Mouse (Mus musculus): ENCODE results near the gene Hhex. TPM values are rescaled to one million over a fixed set of nuclear protein-coding genes. Genes with fewer than 3 reads are reported as not detected.

Hhex gene
- polyA plus RNA-seq, 1 experiment: 42.5 TPM

GRCm38 (mm10) chr19:37468841-37469566 lies 34.4 kb downstream of the Hhex start:
- Histone ChIP-seq H3K36me3 (replicated peaks; ENCODE audit: low read length) (no peaks in the 10 kb centered on the region), H3K27me3 (replicated peaks) (peaks cover 31% of the 10 kb centered on the region), H3K4me3 (replicated peaks) (no peak overlapping the region), H3K9me3 (0 out of 2 replicates have a peak, but pooled peaks cover 3% of the 10 kb centered on the region), H3K4me1 (peaks cover 6% of the 10 kb centered on the region)
- TF ChIP-seq GATA1 (IDR thresholded peaks at IDR 0.05; ENCODE audit: borderline replicate concordance, low read length) (no peak), FLI1 (IDR thresholded peaks at IDR 0.05; ENCODE audit: low read length) (no peak)

- no peak overlapping the region for H3K4me3 ChIP-seq (replicated peaks)
- H3K9me3 ChIP-seq: peaks cover 5% of the 10 kb centered on the region; the same call in 1 of the 2 replicates
- TF ChIP-seq GATA1 (IDR thresholded peaks at IDR 0.05; ENCODE audit: borderline replicate concordance, low read length): no peak
- no peaks in the 10 kb centered on the region for H3K36me3 ChIP-seq (replicated peaks; ENCODE audit: low read length)
- H3K4me1 ChIP-seq: peaks cover 6% of the 10 kb centered on the region
- H3K27me3 ChIP-seq (replicated peaks): peaks cover 11% of the 10 kb centered on the region
Measured at GRCm38 (mm10) chr19:37471680-37472079, 37.1 kb downstream of the Hhex start.

- H3K27me3 ChIP-seq (replicated peaks): peaks cover 7% of the 10 kb centered on the region
- peaks cover 5% of the 10 kb centered on the region; the same call in 1 of the 2 replicates for H3K9me3 ChIP-seq
- no peaks in the 10 kb centered on the region for H3K36me3 ChIP-seq (replicated peaks; ENCODE audit: low read length)
- TF ChIP-seq FLI1 (IDR thresholded peaks at IDR 0.05; ENCODE audit: low read length) (no peak), GATA1 (IDR thresholded peaks at IDR 0.05; ENCODE audit: borderline replicate concordance, low read length) (no peak)
- H3K4me1 ChIP-seq: peaks cover 6% of the 10 kb centered on the region
- H3K4me3 ChIP-seq (replicated peaks): no peak overlapping the region
Measured at GRCm38 (mm10) chr19:37472589-37472988, 38.0 kb downstream of the Hhex start.

GRCm38 (mm10) chr19:37481704-37482103 lies 47.1 kb downstream of the Hhex start:
- Histone ChIP-seq H3K36me3 (replicated peaks; ENCODE audit: low read length) (no peaks in the 10 kb centered on the region), H3K4me3 (replicated peaks) (no peak overlapping the region), H3K9me3 (peaks cover 27% of the 10 kb centered on the region), H3K4me1 (peaks cover 4% of the 10 kb centered on the region), H3K27me3 (replicated peaks) (peaks cover 42% of the 10 kb centered on the region)
- TF ChIP-seq FLI1 (IDR thresholded peaks at IDR 0.05; ENCODE audit: low read length) (no peak), GATA1 (IDR thresholded peaks at IDR 0.05; ENCODE audit: borderline replicate concordance, low read length) (no peak)

GRCm38 (mm10) chr19:37482556-37483187 lies 48.1 kb downstream of the Hhex start:
- H3K4me1 ChIP-seq: peaks cover 4% of the 10 kb centered on the region
- no peaks in the 10 kb centered on the region for H3K36me3 ChIP-seq (replicated peaks; ENCODE audit: low read length)
- peaks cover 27% of the 10 kb centered on the region for H3K9me3 ChIP-seq
- peaks cover 48% of the 10 kb centered on the region for H3K27me3 ChIP-seq (replicated peaks)
- no peak for TF ChIP-seq FLI1 (IDR thresholded peaks at IDR 0.05; ENCODE audit: low read length)
- H3K4me3 ChIP-seq (replicated peaks): no peak overlapping the region

GRCm38 (mm10) chr19:37484787-37485186 lies 50.2 kb downstream of the Hhex start:
- TF ChIP-seq FLI1 (IDR thresholded peaks at IDR 0.05; ENCODE audit: low read length): no peak

GRCm38 (mm10) chr19:37486801-37487200 lies 52.2 kb downstream of the Hhex start:
- H3K4me3 ChIP-seq (replicated peaks): no peak overlapping the region
- H3K27me3 ChIP-seq (replicated peaks): peaks cover 52% of the 10 kb centered on the region
- peaks cover 33% of the 10 kb centered on the region for H3K9me3 ChIP-seq
- H3K4me1 ChIP-seq: peaks cover 5% of the 10 kb centered on the region
- TF ChIP-seq FLI1 (IDR thresholded peaks at IDR 0.05; ENCODE audit: low read length) (no peak), GATA1 (IDR thresholded peaks at IDR 0.05; ENCODE audit: borderline replicate concordance, low read length) (no peak)
- H3K36me3 ChIP-seq (replicated peaks; ENCODE audit: low read length): no peaks in the 10 kb centered on the region

More at GRCm38 (mm10) chr19:37484787-37485186, 50.2 kb downstream of the Hhex start:
- Histone ChIP-seq H3K27me3 (replicated peaks) (peaks cover 46% of the 10 kb centered on the region), H3K9me3 (peaks cover 27% of the 10 kb centered on the region), H3K36me3 (replicated peaks; ENCODE audit: low read length) (no peaks in the 10 kb centered on the region), H3K4me1 (peaks cover 7% of the 10 kb centered on the region), H3K4me3 (replicated peaks) (no peak overlapping the region)

- no peak for TF ChIP-seq GATA1 (IDR thresholded peaks at IDR 0.05; ENCODE audit: borderline replicate concordance, low read length)
- Histone ChIP-seq H3K9me3 (peaks cover 26% of the 10 kb centered on the region), H3K27me3 (replicated peaks) (peaks cover 56% of the 10 kb centered on the region), H3K4me1 (peaks cover 3% of the 10 kb centered on the region; the same call in 1 of the 2 replicates), H3K36me3 (replicated peaks; ENCODE audit: low read length) (no peaks in the 10 kb centered on the region), H3K4me3 (replicated peaks) (no peak overlapping the region)
Measured at GRCm38 (mm10) chr19:37487811-37488475, 53.3 kb downstream of the Hhex start.

- H3K4me1 ChIP-seq: peaks cover 9% of the 10 kb centered on the region
- H3K9me3 ChIP-seq: peaks cover 19% of the 10 kb centered on the region
- H3K36me3 ChIP-seq (replicated peaks; ENCODE audit: low read length): no peaks in the 10 kb centered on the region
- no peak overlapping the region for H3K4me3 ChIP-seq (replicated peaks)
- peaks cover 55% of the 10 kb centered on the region for H3K27me3 ChIP-seq (replicated peaks)
- no peak for TF ChIP-seq GATA1 (IDR thresholded peaks at IDR 0.05; ENCODE audit: borderline replicate concordance, low read length)
- TF ChIP-seq FLI1 (IDR thresholded peaks at IDR 0.05; ENCODE audit: low read length): no peak
Measured at GRCm38 (mm10) chr19:37488608-37489262, 54.1 kb downstream of the Hhex start.

Other genes starting within 250 kb of the Hhex start
- 28.9 and 37.4 TPM in 2 replicates for gene March5, start 227.3 kb upstream of the Hhex start, polyA plus RNA-seq (2012; ENCODE audit: insufficient read depth, low replicate concordance)
- 0.21 TPM in 1 of 2 replicates, not detected in the other for gene Cpeb3, start 226.2 kb upstream of the Hhex start, polyA plus RNA-seq (2012; ENCODE audit: insufficient read depth, low replicate concordance)
- 4.4 TPM in 1 of 2 replicates, not detected in the other for gene Ide, start 97.0 kb upstream of the Hhex start, polyA plus RNA-seq (2012; ENCODE audit: insufficient read depth, low replicate concordance)
- gene Kif11, start 58.4 kb upstream of the Hhex start, polyA plus RNA-seq (2012; ENCODE audit: insufficient read depth, low replicate concordance): 1.2 and 1.7 TPM in 2 replicates
- gene Exoc6, start 115.6 kb downstream of the Hhex start, polyA plus RNA-seq (2012; ENCODE audit: insufficient read depth, low replicate concordance): 6.6 and 14.1 TPM in 2 replicates